Mouse (Mus musculus) hindbrain, embryonic 11.5 days (tissue): ENCODE data around the gene Myadm. TPM values are rescaled to one million over a fixed set of nuclear protein-coding genes. Genes with fewer than 3 reads are reported as not detected.
A peak's percentile ranks its signal among the peaks of the same experiment; 100 is the strongest.
"Not testable (repeated sequence)": the region's sequence is repeated elsewhere in the genome, so short reads cannot be mapped to it uniquely, and the experiment has no call there.

ENCODE experiments used
- ATAC-seq: fragments of 200-750 bp; cut with Nextera tagmentation; 2 replicates; pipeline ENCODE4 v1.8.0; 2017; ENCODE audit warnings: mild to moderate bottlenecking, moderate TSS enrichment, moderate library complexity; ENCODE audit not compliant: low FRiP score
- DNase-seq: peaks from one replicate; pipeline ENCODE4 v3.0.0-alpha.2; 2015; ENCODE audit warnings: low spot score
- H3K27ac ChIP-seq: fragments of 300-500 bp; sonication (generic); 2 replicates; pipeline ENCODE4 v1.5.1; 2014; ENCODE audit warnings: mild to moderate bottlenecking, low read depth, low read length
- H3K27me3 ChIP-seq: fragments of 300-500 bp; sonication (generic); 2 replicates; pipeline ENCODE4 v1.6.1; 2014; ENCODE audit warnings: mild to moderate bottlenecking, low read length, moderate library complexity, mixed read lengths; ENCODE audit not compliant: control insufficient read depth, insufficient read depth
- H3K36me3 ChIP-seq: fragments of 300-500 bp; sonication (generic); 2 replicates; pipeline ENCODE4 v1.6.1; 2014; ENCODE audit warnings: mild to moderate bottlenecking, low read length, moderate library complexity, mixed read lengths; ENCODE audit not compliant: control insufficient read depth, insufficient read depth
- H3K4me1 ChIP-seq: fragments of 300-500 bp; sonication (generic); replicated peaks from 2 replicates; pipeline ENCODE4 v1.6.1; 2014; ENCODE audit warnings: low read length, mixed read lengths; ENCODE audit not compliant: control insufficient read depth, insufficient read depth
- H3K4me2 ChIP-seq: fragments of 300-500 bp; sonication (generic); replicated peaks from 2 replicates; pipeline ENCODE4 v1.6.1; 2014; ENCODE audit warnings: mild to moderate bottlenecking, low read depth, low read length
- H3K4me3 ChIP-seq: fragments of 300-500 bp; sonication (generic); 2 replicates; pipeline ENCODE4 v1.5.1; 2014; ENCODE audit warnings: low read depth, low read length
- H3K9ac ChIP-seq: fragments of 300-500 bp; sonication (generic); 2 replicates; pipeline ENCODE4 v1.6.1; 2014; ENCODE audit warnings: low read depth, low read length
- H3K9me3 ChIP-seq: fragments of 300-500 bp; sonication (generic); 2 replicates; pipeline ENCODE4 v1.6.1; 2016; ENCODE audit warnings: low read length; ENCODE audit not compliant: control insufficient read depth
- WGBS: fragments of 180-500 bp; shearing (Covaris S2); extraction: QIAGEN DNeasy Blood & Tissue Kit; methylation state at CpG from one replicate; pipeline ENCODE4 v1.1.7; 2014; 5-methylcytosine and 5-hydroxymethylcytosine counted together
- polyA plus RNA-seq: library from polyadenylated mRNA; unstranded; fragments of >200 nt; fragmentation: Nextera tagmentation; extraction: Ambion mirVana; gene quantifications from 2 replicates; pipeline ENCODE4 v1.2.1, GENCODE M21; 2014

The Myadm gene
- polyA plus RNA-seq, 1 experiment from 2014 or later, result 44.3 TPM

- no peaks in the 10 kb centered on the region for H3K9me3 ChIP-seq
- H3K9ac ChIP-seq, result no peak overlapping the region
- no peak overlapping the region for H3K27ac ChIP-seq
- DNase-seq (no peak), ATAC-seq (no peak)
- H3K27me3 ChIP-seq, result no peaks in the 10 kb centered on the region
- no peak overlapping the region for H3K4me2 ChIP-seq
- 85% methylated on average over 11 of the region's 11 CpGs for WGBS
- no peaks in the 10 kb centered on the region for H3K4me1 ChIP-seq
- H3K36me3 ChIP-seq, result no peaks in the 10 kb centered on the region
- no peak overlapping the region for H3K4me3 ChIP-seq
These were observed 5.6 kb upstream of the Myadm start for GRCm38 (mm10) chr7:3283081-3283875.

DNA sequence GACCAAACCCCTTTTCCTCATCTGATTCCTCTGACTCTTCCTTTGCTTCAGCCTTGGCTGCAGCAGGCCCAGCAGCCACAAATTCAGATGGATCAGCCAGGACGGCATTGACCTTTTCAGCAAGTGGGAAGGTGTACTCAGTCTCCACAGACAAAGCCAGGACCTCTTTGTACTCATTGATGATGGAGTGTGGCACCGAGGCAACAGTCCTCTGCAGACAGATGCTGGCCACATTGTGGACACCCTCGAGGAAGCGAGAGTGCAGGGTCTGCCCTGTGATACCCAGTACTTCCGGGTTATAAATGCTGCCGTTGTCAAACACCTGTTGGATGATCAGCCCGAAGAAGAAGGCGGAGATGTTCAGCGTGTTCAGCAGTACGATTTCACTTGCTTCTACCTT is 4.3 kb upstream of the Myadm start:
- no peak overlapping the region for H3K4me2 ChIP-seq
- H3K4me1 ChIP-seq, result no peaks in the 10 kb centered on the region; the same call in 1 of the 2 replicates
- H3K9me3 ChIP-seq, result no peaks in the 10 kb centered on the region
- no peak overlapping the region for H3K4me3 ChIP-seq
- no peak for DNase-seq
- H3K36me3 ChIP-seq, result no peaks in the 10 kb centered on the region
- no peak overlapping the region for H3K27ac ChIP-seq
- H3K9ac ChIP-seq, result no peak overlapping the region
- WGBS, result 86% methylated on average over 10 of the region's 10 CpGs
- no peak for ATAC-seq
- no peaks in the 10 kb centered on the region for H3K27me3 ChIP-seq

DNA sequence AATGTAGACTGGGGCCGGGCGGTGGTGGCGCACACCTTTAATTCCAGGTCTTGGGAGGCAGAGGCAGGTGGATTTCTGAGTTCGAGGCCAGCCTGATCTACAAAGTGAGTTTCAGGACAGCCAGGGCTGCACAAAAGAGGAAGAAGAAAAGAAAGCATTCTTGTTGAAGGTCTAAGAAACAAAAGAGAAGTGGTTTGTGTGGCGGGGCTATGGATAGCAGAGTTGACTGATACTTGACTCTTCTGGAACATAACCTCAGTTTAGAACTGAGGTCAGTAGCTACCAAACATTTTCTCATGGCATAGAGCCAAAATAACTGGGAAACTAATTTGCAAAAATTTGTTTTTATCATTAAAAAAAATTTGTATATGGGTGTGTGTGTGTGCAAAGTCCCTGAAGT is 2.8 kb upstream of the Myadm start:
- Histone ChIP-seq H3K36me3 (no peaks in the 10 kb centered on the region), H3K9ac (no peak overlapping the region), H3K9me3 (no peaks in the 10 kb centered on the region), H3K4me1 (no peaks in the 10 kb centered on the region; the same call in none of the 2 replicates), H3K4me3 (no peak overlapping the region), H3K27ac (no peak overlapping the region), H3K4me2 (no peak overlapping the region), H3K27me3 (no peaks in the 10 kb centered on the region)
- 92% methylated on average over 5 of the region's 5 CpGs for WGBS
- DNase-seq, result no peak
- no peak for ATAC-seq

GRCm38 (mm10) chr7:3287186-3287585 is 1.7 kb upstream of the Myadm start:
- Histone ChIP-seq H3K36me3 (no peaks in the 10 kb centered on the region), H3K4me2 (no peak overlapping the region), H3K9ac (no peak overlapping the region), H3K4me3 (no peak overlapping the region), H3K9me3 (no peaks in the 10 kb centered on the region), H3K4me1 (no peaks in the 10 kb centered on the region; the same call in none of the 2 replicates), H3K27me3 (no peaks in the 10 kb centered on the region), H3K27ac (no peak overlapping the region)
- DNase-seq (no peak), ATAC-seq (no peak)
- WGBS, result 61% methylated on average over 7 of the region's 7 CpGs

GRCm38 (mm10) chr7:3290257-3291033 is 1.6 kb downstream of the Myadm start:
- peak overlapping the region; percentile 61; the same call in 1 of the 2 replicates for H3K27ac ChIP-seq
- no peaks in the 10 kb centered on the region for H3K9me3 ChIP-seq
- H3K27me3 ChIP-seq, result no peaks in the 10 kb centered on the region
- H3K36me3 ChIP-seq, result no peaks in the 10 kb centered on the region
- peak overlapping the region; percentile 44 for H3K4me3 ChIP-seq
- no peaks in the 10 kb centered on the region; the same call in none of the 2 replicates for H3K4me1 ChIP-seq
- peak; percentile 96 for ATAC-seq
- H3K9ac ChIP-seq, result no peak overlapping the region; the same call in 1 of the 2 replicates
- DNase-seq, result peak; percentile 98
- H3K4me2 ChIP-seq, result peak overlapping the region; percentile 63
- WGBS, result under 1% methylated on average over 18 of the region's 18 CpGs

GRCm38 (mm10) chr7:3291197-3291596 is 2.3 kb downstream of the Myadm start:
- Histone ChIP-seq H3K36me3 (no peaks in the 10 kb centered on the region), H3K4me3 (peak overlapping the region; percentile 44), H3K4me1 (no peaks in the 10 kb centered on the region; the same call in none of the 2 replicates), H3K9ac (peak overlapping the region; percentile 27; the same call in 1 of the 2 replicates), H3K27ac (no peak overlapping the region), H3K27me3 (no peaks in the 10 kb centered on the region), H3K4me2 (peak overlapping the region; percentile 63), H3K9me3 (no peaks in the 10 kb centered on the region)
- DNase-seq (peak; percentile 15), ATAC-seq (peak; percentile 23)
- WGBS, result 37% methylated on average over 6 of the region's 6 CpGs

GRCm38 (mm10) chr7:3291764-3292163 is 2.9 kb downstream of the Myadm start:
- Histone ChIP-seq H3K4me3 (no peak overlapping the region), H3K9me3 (no peaks in the 10 kb centered on the region), H3K4me1 (no peaks in the 10 kb centered on the region; the same call in none of the 2 replicates), H3K4me2 (no peak overlapping the region), H3K27me3 (no peaks in the 10 kb centered on the region), H3K9ac (no peak overlapping the region), H3K27ac (no peak overlapping the region), H3K36me3 (no peaks in the 10 kb centered on the region)
- DNase-seq, result no peak
- WGBS, result 50% methylated on average over 3 of the region's 3 CpGs
- no peak for ATAC-seq

- DNase-seq, H3K4me2 ChIP-seq, H3K27ac ChIP-seq, H3K27me3 ChIP-seq, H3K9ac ChIP-seq, H3K9me3 ChIP-seq, H3K4me1 ChIP-seq, H3K36me3 ChIP-seq, ATAC-seq, H3K4me3 ChIP-seq: not testable (repeated sequence)
- 72% methylated on average over 11 of the region's 12 CpGs for WGBS
These were observed 3.4 kb downstream of the Myadm start for GRCm38 (mm10) chr7:3292271-3292670.
